ENCODE assay signal across 16 mouse cellular contexts in the genomic region with DNA sequence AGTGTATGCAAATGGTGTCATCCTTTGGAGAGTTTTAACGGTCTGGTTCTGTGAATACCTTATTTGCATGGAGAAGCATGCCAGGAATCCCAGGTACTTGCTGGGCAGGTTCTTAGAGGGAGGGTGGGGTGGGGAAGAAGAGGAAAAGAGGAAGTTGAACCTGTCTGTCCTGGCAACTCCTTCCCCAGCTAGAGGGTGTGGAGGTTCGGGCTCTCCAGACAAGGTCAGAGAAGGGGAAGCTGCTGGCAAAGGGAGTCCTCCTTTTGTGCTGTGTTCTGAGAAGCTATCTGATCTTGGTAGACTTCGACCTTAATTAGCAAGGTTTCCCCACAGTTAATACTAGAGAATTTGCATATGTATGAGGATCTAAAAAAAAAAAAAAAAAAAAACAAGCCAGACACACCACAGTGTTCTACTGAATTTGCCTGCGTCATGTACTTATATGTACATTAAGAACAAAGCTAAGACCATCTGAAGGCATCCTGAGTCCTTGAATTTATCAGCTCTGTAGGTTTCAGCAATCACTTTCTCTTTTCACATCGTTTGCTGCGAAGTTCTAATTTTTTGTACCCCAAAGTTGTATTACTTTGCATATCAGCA.
DNase-seq lines count a peak whose midpoint lies in the region; ATAC-seq and TF ChIP-seq lines count a peak whose summit lies in the region.
"Had no signal": no experiment of that assay in that cellular context is flagged by ENCODE, and none has a peak within 500 bp of the region (broad histone marks: within the 10 kb centered on the region; RNA-seq: fewer than 3 reads in every experiment).

No protein-coding gene starts in this region.

- ATAC-seq in forebrain, embryonic 11.5 days (replicated peaks; ENCODE audit: low FRiP score), result no peak
- no peak for ATAC-seq in forebrain, postnatal 0 days
- 0 out of 2 replicates have a peak, but pooled peaks have one; percentile 27 for ATAC-seq in lung, embryonic 15.5 days (ENCODE audit: borderline replicate concordance, extremely low read depth, low FRiP score, low TSS enrichment)
- ATAC-seq in intestine, postnatal 0 days, result peak; percentile 69

- no peaks in the 10 kb centered on the region for H3K27me3 ChIP-seq in forebrain, embryonic 11.5 days (ENCODE audit: control insufficient read depth, insufficient read depth, low read length)
- no peaks in the 10 kb centered on the region for H3K27me3 ChIP-seq in forebrain, postnatal 0 days (ENCODE audit: insufficient read depth, low read length)
- H3K27me3 ChIP-seq in lung, embryonic 15.5 days, result no peaks in the 10 kb centered on the region
- H3K27me3 ChIP-seq in intestine, postnatal 0 days (replicated peaks; ENCODE audit: control insufficient read depth, insufficient read depth, low read length), result no peaks in the 10 kb centered on the region
- H3K27me3 ChIP-seq: hindbrain, embryonic 15.5 days; neural tube, embryonic 12.5 days had no signal

- DNase-seq in forebrain, embryonic 11.5 days (ENCODE audit: low spot score), result peak; percentile 38
- DNase-seq in forebrain, postnatal 0 days, result no peak
- no peak for DNase-seq in lung, postnatal 4 days
- DNase-seq in R1 (ENCODE audit: low read depth, low spot score), result peak; percentile 96
- no peak for DNase-seq in right cerebral cortex, postnatal 10 days (ENCODE audit: low spot score in 2 of 2)
- no peak for DNase-seq in adrenal gland, postnatal 25 days
- DNase-seq: lung, postnatal 14 days; retina, postnatal 1 day; thymus, postnatal 4 days had no signal

- H3K9me3 ChIP-seq in forebrain, embryonic 11.5 days (ENCODE audit: control insufficient read depth, low read length), result no peaks in the 10 kb centered on the region
- no peaks in the 10 kb centered on the region for H3K9me3 ChIP-seq in forebrain, postnatal 0 days (ENCODE audit: low read length)
- H3K9me3 ChIP-seq in lung, embryonic 15.5 days, result no peaks in the 10 kb centered on the region
- no peaks in the 10 kb centered on the region for H3K9me3 ChIP-seq in intestine, postnatal 0 days (ENCODE audit: control insufficient read depth)
- H3K9me3 ChIP-seq: G1E; hindbrain, embryonic 15.5 days; neural tube, embryonic 12.5 days had no signal

- H3K4me3 ChIP-seq in forebrain, embryonic 11.5 days (ENCODE audit: low read depth, low read length), result no peak overlapping the region
- no peak overlapping the region for H3K4me3 ChIP-seq in forebrain, postnatal 0 days (ENCODE audit: low read depth, low read length)
- H3K4me3 ChIP-seq in lung, embryonic 15.5 days, result no peak overlapping the region
- no peak overlapping the region for H3K4me3 ChIP-seq in intestine, postnatal 0 days (ENCODE audit: low read depth, low read length)
- H3K4me3 ChIP-seq: heart, adult 2 months; hindbrain, embryonic 15.5 days; left cerebral cortex, adult 2 months; neural tube, embryonic 12.5 days had no signal

- H3K9ac ChIP-seq in forebrain, embryonic 11.5 days (ENCODE audit: low read length), result no peak overlapping the region
- no peak overlapping the region for H3K9ac ChIP-seq in forebrain, postnatal 0 days
- H3K9ac ChIP-seq in lung, embryonic 15.5 days, result no peak overlapping the region
- H3K9ac ChIP-seq in intestine, postnatal 0 days (ENCODE audit: low read depth, low read length), result no peak overlapping the region
- H3K9ac ChIP-seq: hindbrain, embryonic 15.5 days; neural tube, embryonic 12.5 days had no signal

- H3K4me2 ChIP-seq in forebrain, embryonic 11.5 days (ENCODE audit: low read depth, low read length, severe bottlenecking), result no peak overlapping the region
- no peak overlapping the region for H3K4me2 ChIP-seq in forebrain, postnatal 0 days (ENCODE audit: low read depth)
- H3K4me2 ChIP-seq in lung, embryonic 15.5 days, result no peak overlapping the region
- H3K4me2 ChIP-seq in intestine, postnatal 0 days (replicated peaks; ENCODE audit: low read depth), result no peak overlapping the region
- H3K4me2 ChIP-seq: hindbrain, embryonic 15.5 days; neural tube, embryonic 12.5 days had no signal

- H3K27ac ChIP-seq in forebrain, embryonic 11.5 days (ENCODE audit: low read depth, low read length), result no peak overlapping the region
- H3K27ac ChIP-seq in forebrain, postnatal 0 days (ENCODE audit: low read depth, low read length), result no peak overlapping the region
- H3K27ac ChIP-seq in lung, embryonic 15.5 days, result no peak overlapping the region
- H3K27ac ChIP-seq in intestine, postnatal 0 days (ENCODE audit: low read depth, low read length), result no peak overlapping the region
- H3K27ac ChIP-seq: heart, adult 2 months; hindbrain, embryonic 15.5 days; left cerebral cortex, adult 2 months; neural tube, embryonic 12.5 days had no signal

- no peaks in the 10 kb centered on the region for H3K4me1 ChIP-seq in forebrain, embryonic 11.5 days (replicated peaks; ENCODE audit: control insufficient read depth, insufficient read depth, low read length)
- peaks cover 4% of the 10 kb centered on the region; the same call in 1 of the 2 replicates for H3K4me1 ChIP-seq in forebrain, postnatal 0 days (ENCODE audit: insufficient read depth)
- H3K4me1 ChIP-seq in lung, embryonic 15.5 days, result 0 out of 2 replicates have a peak, but pooled peaks cover 3% of the 10 kb centered on the region
- no peaks in the 10 kb centered on the region for H3K4me1 ChIP-seq in intestine, postnatal 0 days (replicated peaks; ENCODE audit: control insufficient read depth, insufficient read depth, low read length)
- H3K4me1 ChIP-seq: hindbrain, embryonic 15.5 days; neural tube, embryonic 12.5 days had no signal

- TF ChIP-seq CTCF in forebrain, postnatal 0 days (IDR thresholded peaks at IDR 0.05; ENCODE audit: low read depth), result no peak
- TF ChIP-seq CTCF in intestine, postnatal 0 days (IDR thresholded peaks at IDR 0.05; ENCODE audit: low read depth), result no peak

- 63% methylated on average over 6 of the region's 6 CpGs for WGBS in forebrain, embryonic 11.5 days
- 39% methylated on average over 6 of the region's 6 CpGs for WGBS in forebrain, postnatal 0 days
- 55% methylated on average over 6 of the region's 6 CpGs for WGBS in lung, embryonic 15.5 days
- WGBS in intestine, postnatal 0 days, result 51% methylated on average over 6 of the region's 6 CpGs

- no peaks in the 10 kb centered on the region for H3K36me3 ChIP-seq in forebrain, embryonic 11.5 days (ENCODE audit: control insufficient read depth, insufficient read depth, low read length)
- H3K36me3 ChIP-seq in forebrain, postnatal 0 days (ENCODE audit: insufficient read depth), result no peaks in the 10 kb centered on the region
- no peaks in the 10 kb centered on the region for H3K36me3 ChIP-seq in lung, embryonic 15.5 days
- H3K36me3 ChIP-seq in intestine, postnatal 0 days (ENCODE audit: control insufficient read depth, insufficient read depth), result no peaks in the 10 kb centered on the region
- H3K36me3 ChIP-seq: hindbrain, embryonic 15.5 days; neural tube, embryonic 12.5 days had no signal

Comparison
In these comparisons a context has a peak if more than half of its experiments do, and no peak if none do; other contexts are left out.
1. DNase-seq: peak in forebrain, embryonic 11.5 days (single experiment) and R1 (single experiment); none in forebrain, postnatal 0 days (single experiment), lung, postnatal 4 days (0 of 2), right cerebral cortex, postnatal 10 days (0 of 2) and adrenal gland, postnatal 25 days (single experiment).
2. ATAC-seq: peak in lung, embryonic 15.5 days (single experiment) and intestine, postnatal 0 days (single experiment); none in forebrain, embryonic 11.5 days (single experiment) and forebrain, postnatal 0 days (single experiment).